Mouse (Mus musculus): ENCODE measurements around the gene Il17f.
"Not testable (repeated sequence)": the region's sequence is repeated elsewhere in the genome, so short reads cannot be mapped to it uniquely, and the experiment has no call there.

Gene Il17f

DNA sequence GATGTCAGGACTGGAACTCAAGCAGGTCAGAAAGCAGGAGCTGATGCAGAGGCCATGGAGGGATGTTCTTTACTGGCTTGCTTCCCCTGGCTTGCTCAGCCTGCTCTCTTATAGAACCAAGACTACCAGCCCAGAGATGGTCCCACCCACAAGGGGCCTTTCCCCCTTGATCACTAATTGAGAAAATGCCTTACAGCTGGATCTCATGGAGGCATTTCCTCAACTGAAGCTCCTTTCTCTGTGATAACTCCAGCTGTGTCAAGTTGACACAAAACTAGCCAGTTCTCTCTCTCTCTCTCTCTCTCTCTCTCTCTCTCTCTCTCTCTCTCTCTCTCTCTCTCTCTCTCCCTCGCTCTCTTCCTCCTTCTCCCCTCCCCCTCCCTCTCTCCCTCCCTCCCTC, at the start of gene Il17f:
TSS of gene Il17f (minus strand) at position 101 of the 400 bp plus-strand sequence.
- not testable (repeated sequence) for DNase-seq

DNA sequence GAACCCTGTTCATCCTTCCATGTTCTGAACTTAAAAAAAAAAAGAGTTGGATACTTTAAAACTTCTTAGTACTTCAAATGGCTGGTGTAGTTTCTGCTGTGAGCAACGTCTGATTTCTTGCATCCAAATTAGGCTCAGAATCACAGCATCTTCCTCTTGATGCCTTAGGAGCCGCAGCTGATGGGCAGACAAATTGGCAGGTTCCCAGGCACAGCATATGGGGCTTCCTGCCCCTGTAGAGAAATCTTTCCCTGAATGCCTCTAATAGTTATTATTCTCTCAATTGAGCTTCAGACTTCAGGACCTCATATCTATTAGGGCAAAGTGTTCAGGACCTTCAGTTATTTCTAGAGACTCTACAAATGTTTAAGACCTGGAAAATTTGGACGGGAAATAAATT, 49.5 kb upstream of the Il17f start:
- peak; percentile 11 for DNase-seq

DNA sequence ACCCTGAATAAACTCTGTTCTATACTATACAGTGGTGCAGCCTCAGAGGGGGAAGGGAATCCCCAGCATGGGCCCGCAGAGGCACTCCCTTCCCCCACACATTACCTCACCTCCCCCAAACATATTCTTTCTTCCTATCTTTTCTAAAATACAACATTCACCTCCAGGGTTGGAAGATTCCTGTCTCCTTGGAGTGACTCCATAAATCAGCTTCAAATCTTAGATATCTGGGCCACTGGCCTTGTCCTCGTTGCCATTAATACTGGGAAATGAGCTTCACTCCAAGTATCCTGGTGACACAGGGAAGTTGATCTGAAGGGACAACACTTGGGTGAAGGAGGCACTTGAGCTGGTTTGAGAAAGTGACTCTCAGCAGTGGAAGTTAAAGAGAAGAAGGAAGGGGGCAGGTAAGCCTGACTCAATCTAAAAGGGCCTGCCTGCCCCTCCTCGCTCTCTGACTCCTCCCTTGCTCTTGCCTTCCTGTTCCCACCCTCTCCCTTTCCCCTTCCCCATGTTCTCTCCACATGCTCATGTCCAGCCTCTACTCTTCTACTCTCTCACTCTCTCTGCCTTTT, 46.2 kb upstream of the Il17f start:
- DNase-seq: no peak

DNA sequence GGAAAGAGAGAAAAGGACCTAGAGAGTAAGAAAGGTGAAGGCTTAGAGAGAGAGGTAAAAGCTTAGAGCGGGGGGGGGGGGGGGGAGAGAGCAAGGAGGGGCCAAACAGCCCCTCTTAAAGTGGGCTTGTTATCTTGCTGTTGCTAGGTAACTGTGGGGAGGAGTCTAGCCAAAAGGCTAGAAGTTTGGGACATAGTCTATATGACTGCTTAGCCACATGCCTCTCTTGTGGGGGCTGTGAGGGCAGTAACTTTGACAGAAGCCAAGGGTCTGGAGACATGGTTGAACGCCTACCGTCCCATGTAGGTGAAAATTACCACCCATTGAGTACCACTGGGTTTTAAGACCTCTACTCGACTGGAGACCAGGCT, 42.7 kb upstream of the Il17f start:
- no peak for DNase-seq

DNA sequence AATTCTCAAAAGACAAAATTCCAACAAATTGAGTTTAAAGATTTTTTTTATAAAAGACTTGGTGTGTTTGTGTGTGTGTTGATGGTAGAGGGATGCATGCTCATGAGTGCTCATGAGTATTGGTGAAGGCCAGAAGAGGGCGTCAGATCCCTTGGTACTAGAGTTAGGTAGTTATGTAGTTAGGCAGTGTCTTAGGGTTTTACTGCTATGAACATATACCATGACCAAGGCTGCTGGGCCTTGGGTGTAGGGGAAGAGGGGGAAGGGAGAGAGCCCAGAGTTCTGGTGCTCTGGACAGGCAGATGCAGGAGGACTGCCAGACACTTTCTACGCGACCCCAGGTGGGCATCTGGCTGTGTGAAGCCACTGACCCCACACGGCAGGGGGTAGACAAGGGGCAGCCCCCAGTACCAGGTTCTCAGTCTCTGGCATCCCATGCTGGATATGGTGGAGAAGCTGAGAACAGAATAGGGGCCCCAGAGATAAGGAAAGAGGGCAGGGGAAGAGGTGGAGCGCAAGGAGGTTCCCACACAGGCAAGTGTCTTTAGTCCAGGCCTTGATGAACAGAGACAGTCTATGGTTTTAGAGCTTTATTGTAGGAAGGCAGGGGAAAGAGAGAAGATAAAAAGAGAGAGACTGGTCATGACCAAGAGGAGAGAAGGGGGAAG, 42.2 kb upstream of the Il17f start:
- DNase-seq: no peak

DNA sequence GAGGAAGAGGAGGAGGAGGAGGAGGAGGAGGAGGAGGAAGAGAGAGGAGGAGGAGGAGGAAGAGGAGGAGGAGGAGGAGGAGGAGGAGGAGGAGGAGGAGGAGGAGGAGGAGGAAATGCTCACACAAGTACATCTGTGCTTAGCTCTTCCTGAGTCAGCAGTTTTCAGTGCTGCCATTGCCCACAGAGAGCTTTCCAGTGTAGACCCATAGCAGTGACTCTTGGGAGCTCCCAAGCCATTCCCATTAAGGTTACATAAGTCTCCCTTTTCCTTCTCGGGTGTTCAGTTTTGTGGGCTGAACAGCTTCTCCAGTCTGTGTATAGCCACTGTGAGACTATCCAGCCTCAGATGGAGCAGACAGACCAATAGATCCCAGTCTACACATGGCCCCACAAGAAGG, 40.1 kb upstream of the Il17f start:
- DNase-seq: no peak

DNA sequence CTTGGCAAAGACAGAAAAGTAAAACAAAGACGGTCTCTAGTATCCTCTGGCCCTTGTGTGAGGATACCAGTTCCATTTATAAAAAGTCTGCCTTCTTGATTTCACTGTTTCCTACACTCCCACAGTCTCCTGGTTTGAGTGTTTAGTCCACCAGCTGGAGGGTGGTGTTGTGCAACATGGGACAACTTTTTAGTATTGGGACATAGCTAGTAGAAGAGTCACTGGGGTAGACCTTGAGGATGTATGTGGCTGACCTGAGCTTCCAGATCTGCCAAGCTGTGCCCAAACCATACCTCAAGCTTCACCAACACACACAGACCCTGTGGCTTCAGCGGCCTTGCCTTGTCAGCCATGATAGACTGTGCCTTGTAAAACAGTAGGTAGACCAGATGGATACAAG, 37.6 kb upstream of the Il17f start:
- no peak for DNase-seq

DNA sequence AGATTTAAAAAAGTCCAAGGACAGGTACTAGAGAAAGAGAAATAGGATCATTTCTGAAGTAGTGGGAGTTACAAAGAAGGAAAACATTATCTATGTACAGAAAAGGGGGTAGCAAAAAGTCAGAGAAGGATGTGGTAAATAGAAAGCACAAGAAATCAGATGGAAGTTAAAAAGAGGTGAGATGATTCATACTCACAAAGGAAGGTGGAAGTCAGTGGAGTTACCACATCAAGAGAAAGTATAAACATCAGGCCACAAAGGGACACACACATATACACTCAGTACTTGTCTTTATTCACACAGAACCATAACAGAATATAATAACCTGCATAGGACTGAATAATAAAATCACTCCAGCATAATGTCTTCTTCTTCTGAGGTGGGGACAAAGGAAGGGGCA, 34.6 kb upstream of the Il17f start:
- no peak for DNase-seq

DNA sequence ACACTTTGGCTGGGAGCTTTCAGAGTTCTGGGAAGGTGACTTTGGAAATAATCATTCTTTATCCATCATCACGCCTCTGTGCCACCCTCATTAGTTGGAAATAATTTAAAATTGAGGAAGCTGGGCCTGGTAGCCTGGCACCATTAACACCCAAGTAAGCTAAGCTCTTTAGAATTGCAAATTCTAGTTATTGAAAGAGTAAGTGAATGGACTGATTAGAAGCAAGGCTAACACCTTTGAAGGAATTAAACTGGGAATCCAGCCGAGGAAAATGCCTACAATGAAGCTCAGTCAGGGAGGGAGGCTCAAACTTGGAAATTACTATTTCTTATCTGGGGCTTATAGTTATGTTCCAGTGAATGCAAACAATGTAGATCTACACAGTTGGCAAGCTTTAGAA, 33.5 kb upstream of the Il17f start:
- DNase-seq: no peak

DNA sequence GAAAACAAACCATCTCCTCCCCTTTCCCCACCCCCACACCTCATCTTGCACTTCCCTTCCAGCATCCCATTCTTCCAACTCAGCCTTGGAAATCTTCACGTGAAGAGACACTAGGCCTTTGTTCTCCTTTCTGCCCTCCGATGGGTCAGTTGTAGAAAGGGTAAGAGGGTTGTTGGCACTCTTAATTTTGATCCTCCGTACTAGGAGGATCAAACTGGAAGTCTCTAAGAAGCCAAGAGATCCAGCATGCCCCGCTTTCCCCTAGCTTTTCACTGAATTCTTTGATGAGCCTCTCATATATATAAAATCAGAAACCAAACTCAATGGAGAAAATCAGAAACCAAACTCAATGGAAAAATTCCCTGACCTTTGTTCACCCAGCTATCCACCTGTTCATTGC, 33.1 kb upstream of the Il17f start:
- DNase-seq: no peak

DNA sequence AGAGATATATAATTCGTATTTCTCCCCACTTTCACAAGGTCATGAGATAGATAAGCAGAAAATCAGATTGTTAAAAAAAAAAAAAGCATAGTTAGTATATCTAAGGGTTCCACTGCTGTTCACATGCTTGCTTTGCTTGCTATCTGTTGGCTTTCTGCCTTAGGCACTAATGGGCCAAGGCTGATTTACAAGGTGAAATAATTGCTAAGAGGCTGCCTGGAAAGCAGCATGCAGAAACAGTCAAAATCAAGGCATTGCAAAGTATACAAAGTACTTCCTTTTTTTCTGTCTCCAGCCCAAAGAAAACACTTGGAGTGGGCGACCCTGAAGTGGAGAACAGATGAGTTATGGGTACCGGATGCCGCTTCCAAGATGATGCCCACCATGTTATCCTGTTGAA, 30.5 kb upstream of the Il17f start:
- DNase-seq: no peak

DNA sequence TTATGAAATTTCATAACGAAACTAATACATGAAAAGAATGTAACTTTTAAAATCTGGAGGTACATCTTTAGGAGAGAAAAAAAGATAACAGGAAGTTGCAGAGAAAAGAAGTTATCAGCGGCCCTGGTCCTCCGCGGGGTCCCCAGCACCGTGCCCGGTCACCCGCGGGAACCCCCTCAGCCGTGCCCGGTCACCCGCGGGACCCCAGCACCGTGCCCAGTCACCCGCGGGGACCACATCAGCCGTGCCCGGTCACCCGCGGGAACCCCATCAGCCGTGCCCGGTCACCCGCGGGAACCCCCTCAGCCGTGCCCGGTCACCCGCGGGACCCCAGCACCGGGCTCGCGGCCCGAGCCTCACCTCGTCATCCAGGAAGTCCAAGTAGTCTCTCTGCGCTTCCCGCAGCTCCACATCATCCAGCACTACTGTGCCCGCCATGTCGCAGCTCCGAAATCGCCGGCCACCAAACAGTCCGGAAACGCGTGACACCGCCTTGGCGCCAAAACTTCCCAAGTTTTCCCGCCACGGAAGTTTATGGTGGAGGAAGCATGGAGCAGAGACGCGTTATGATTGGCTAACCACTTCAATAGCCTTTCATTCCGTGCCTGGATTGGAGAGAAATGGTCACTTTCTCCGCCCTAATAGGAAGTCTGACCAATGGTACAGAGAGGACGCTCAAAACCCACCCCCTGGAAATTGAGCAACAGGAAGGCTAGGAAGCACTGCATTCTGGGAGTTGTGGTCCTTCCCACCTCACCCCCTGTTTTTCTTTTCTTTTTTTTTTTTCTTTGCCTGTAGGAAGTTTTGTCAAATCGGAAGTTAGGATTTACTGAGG, 29.6 kb upstream of the Il17f start, which contains the start of gene Mcm3:
TSS of gene Mcm3 (minus strand) at position 542 of the 835 bp plus-strand sequence.
- DNase-seq: peak; percentile 75

DNA sequence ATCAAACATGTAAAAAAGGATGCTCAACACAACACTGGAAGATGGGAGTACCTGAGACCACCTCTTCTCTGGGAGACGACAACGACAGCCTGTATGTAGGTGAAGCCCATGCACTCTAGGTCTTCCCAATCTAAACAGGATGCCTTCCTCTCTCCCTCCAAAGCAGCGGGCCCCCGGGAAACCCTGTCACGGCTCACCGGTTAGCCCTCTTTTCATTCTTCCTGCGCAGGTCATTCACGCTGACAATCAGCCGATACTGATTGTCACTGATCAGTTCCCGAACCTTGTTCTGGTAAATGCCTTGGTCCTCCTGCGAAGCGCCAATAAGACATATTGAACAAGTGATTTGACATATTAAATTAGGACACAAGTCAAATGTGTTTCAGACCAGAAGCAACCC, 27.2 kb upstream of the Il17f start:
- DNase-seq: no peak

DNA sequence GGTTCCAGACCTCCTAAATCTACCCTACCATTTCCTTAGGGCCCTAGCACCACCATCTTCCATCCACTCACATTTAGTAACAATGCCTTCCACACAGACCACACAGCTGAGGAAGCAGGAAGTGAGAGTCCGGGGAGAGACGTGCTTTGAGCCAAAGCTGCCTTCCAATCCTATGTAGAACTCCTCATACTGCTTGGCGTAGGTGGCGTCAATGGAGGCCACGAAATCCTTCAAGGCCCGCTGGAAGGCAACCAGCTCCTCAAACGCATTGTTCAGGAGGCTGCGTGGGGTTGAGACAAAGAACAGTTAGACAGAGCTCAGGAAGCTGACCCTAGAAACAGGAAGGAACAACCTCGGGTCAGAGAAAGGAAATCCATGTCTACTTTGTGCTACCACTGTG, 26.8 kb upstream of the Il17f start:
- no peak for DNase-seq

DNA sequence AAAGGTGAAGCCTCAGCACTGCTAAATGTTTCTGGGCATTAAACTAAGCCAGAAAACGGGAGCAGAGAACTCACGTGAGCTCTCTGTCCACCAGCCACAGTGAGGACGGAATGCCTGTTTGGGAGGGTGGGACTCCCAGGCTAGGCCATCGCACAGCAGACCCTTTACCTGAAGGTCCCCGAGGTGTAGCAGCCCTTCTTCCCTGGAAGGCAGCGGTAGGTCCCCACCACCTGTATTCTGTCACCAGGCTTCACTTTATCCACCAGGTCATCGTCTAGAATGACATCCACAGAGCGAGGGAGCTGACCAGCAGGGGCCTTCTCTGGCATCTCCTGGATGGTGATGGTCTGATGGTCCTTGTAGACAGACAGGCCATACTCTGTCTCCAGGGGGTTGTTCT, 24.1 kb upstream of the Il17f start:
- no peak for DNase-seq

DNA sequence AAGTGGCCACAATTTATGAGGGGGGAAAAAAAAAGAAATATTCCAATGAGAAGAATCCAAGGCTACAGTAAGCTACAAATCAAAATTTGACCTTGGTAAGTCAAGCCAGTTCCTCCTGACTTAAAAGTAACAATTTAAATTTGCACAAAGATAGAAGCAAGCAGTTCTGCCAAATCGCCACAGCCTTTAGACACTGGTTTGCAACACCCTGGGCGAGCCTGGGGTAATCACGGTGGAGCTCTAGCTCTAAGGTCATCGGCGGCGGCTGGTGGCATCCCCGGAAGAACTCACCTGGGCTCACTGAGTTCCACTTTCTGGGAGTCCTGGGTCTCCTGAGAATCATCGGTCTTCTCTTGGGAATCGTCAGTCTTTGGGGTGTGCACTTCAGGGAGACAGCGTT, 14.1 kb upstream of the Il17f start:
- no peak for DNase-seq

DNA sequence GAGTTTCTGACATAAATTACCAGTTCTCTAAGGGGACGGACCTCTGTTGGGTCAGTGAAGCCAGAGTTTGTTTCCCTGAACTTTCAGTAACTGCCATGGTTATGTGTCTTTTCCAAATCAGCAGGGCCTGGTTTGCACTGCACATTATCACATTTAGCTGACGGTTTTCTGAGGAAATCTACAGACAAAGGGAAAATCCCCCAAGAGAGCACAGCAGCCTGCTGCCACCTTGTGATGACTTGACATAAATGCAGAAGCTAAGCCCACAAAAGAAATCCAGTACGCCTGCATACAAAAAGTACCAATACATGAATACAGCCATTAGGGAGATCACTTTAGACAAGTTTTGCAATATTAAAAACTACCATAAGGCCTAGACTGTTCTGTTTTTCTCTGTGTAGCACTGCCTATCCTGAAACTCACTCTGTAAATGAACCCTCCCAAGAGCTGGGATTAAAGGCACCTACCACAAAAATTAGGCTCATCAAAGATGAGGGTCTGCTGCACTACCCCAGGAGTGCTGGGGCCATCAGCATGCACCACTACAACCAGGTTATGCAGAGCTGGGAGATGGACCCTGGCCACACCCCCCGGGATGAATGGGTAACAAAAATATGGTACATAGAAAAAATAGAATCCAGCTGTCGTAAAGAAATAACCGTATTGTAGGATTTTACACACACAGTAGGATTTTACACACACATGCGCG, 11.4 kb upstream of the Il17f start:
- DNase-seq: peak; percentile 31

DNA sequence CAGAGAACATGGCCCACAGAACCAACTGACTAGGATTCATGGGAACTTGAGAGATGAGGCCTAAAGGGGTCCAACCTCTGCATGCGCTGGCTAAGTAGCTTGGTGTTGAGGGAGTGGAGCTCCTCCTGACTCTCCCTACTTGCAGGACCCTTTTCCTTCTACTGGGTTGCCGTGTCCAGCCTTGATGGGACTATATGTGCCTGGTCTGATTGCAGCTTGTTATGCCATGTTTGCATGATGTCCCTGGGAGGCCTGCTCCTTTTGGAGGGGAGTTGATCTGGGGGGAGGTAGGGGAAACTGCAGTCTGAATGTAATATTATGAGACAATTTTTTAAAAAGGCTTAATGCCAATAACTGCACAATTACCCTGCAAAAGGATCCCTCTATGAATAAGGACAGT, 10.9 kb upstream of the Il17f start:
- DNase-seq: no peak

DNA sequence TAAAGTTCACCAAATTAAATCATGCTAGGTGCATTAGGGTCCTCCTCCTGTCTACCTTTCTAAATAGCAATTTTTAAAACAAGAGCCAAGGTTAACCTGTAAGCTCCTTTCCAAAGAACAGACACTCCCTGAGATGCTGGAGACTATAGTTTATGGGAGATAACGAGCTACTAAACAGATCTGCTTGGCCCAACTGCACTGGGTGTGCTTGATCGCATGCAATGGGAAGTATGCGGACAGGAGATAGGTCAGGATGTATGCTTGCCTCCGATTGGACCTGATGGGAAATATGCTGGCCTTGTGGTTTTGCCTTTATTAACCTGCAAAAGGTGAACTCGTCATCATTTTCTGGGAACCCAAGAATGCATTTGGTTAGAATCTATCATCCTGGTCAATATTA, 4.8 kb upstream of the Il17f start:
- no peak for DNase-seq

DNA sequence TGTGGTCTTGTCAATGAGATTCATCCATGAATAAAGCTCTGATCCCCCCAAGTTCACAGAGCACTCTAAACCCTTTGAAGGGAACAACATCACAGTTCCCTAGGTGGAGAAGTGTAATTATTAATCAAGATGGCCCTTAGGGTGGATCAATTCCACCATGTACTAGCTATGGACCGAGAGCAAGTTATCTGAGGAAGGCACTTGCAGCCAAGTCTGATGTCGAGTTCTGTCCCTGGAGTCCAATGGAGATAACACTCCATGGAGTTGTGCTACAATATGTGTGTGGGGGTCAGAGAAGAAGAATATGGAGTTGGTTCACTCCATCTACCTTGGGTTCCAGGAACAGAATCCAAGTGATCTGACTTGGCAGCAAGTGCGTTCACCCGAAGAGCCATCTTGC, 4.3 kb upstream of the Il17f start:
- DNase-seq: no peak

DNA sequence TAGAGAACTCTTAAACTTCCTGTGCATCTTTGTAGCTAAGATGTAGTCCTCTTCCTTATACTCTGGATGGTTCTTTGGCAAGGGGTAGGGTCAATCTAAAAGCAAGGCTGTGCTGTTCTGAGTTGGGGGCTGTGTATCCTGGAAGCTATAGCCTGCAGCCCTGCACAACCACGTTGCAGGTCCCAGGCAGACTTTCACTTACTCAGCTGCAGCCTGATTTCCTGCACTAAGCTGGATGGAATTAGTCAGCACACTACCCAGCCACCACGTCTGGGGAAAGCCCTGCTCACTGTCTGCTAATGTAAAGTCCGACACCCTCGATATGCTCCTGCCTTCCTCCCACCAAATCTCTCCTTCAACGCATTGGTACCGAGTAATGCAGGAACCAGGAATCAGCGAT, 997 bp upstream of the Il17f start:
- no peak for DNase-seq

DNA sequence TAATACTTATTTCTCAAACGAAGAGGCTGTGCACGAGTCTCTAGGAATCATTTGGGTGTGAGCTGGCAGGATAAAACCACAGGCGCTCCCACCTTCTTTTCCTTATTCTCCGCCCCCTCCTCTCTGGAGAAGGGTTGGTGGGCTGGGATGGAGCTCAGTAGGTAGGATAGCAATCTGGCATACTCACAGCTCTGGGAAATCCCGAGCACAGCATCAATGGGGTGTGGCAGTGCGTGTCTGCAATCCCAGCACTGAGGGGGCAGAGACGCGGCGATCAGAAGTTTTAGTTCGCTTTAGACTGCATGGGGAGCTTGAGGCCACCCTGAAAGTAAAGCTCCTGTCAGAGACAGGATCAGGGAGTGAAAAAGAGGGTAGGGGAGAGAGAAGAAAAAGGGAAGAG, 2.0 kb downstream of the Il17f start:
- no peak for DNase-seq

DNA sequence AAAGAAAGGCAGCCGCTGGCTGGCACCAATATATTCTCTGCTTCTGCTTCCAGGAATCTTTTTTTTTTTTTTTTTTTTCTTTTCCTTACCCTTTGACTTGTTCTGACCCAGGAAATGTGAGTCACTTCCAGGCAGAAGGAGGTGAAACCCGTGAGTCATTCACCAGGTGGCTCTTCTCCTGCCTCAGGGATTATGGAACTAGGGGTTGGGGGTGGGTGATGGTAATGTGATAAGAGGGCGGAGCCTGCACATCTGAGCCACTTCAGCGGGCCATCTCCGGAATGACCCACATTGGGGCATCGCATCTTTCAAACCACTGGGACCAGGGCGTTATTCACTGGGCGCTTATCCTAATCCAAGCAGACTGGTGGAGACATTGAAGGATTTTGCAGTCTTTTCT, 3.4 kb downstream of the Il17f start:
- DNase-seq: no peak

DNA sequence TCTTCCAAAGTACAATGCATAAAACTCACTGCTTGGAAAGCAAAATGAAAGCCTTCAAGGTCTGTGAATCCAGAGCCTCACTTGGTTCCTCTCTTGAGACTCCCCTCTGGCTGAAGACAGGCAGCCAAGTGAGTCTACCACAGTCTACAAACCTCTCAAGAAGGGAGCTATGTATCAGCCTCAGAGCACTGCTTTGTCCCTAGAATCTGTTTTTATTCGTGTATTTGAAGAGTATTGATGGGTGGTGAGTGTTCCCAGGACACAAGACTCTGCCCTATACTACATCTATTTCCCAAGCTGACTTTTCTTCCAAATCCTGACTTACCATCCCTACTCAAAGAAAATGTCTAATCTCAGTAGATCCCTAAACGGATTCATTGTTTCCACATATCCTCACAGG, 12.1 kb downstream of the Il17f start:
- no peak for DNase-seq
